Mouse (Mus musculus): ENCODE results near the gene Tmem56. TPM values are rescaled to one million over a fixed set of nuclear protein-coding genes. Genes with fewer than 3 reads are reported as not detected.

Gene Tmem56
- polyA plus RNA-seq, 1 experiment from 2014 or later = 2.5 TPM

- no peak overlapping the region for H3K4me2 ChIP-seq (ENCODE audit: low read length)
- 86% methylated on average over 2 of the region's 2 CpGs for WGBS
- no peak overlapping the region for H3K4me3 ChIP-seq (ENCODE audit: low read depth, low read length)
- no peaks in the 10 kb centered on the region for H3K27me3 ChIP-seq (replicated peaks; ENCODE audit: control insufficient read depth, insufficient read depth, low read length)
- no peaks in the 10 kb centered on the region for H3K36me3 ChIP-seq (ENCODE audit: control insufficient read depth, insufficient read depth, low read length)
- DNase-seq (ENCODE audit: low spot score) = no peak
- ATAC-seq = no peak
- no peak overlapping the region for H3K9ac ChIP-seq (ENCODE audit: low read length)
- no peak overlapping the region for H3K27ac ChIP-seq (ENCODE audit: low read depth, low read length)
- H3K4me1 ChIP-seq (ENCODE audit: control insufficient read depth, insufficient read depth, low read length) = no peaks in the 10 kb centered on the region
- no peaks in the 10 kb centered on the region for H3K9me3 ChIP-seq (replicated peaks; ENCODE audit: control insufficient read depth, low read length)
Measured at GRCm38 (mm10) chr3:121272577-121272976, 10.3 kb downstream of the Tmem56 start.

- DNase-seq (ENCODE audit: low spot score) (no peak), ATAC-seq (no peak)
- Histone ChIP-seq H3K4me3 (ENCODE audit: low read depth, low read length) (no peak overlapping the region), H3K27me3 (replicated peaks; ENCODE audit: control insufficient read depth, insufficient read depth, low read length) (peaks cover 6% of the 10 kb centered on the region), H3K27ac (ENCODE audit: low read depth, low read length) (no peak overlapping the region), H3K4me1 (ENCODE audit: control insufficient read depth, insufficient read depth, low read length) (no peaks in the 10 kb centered on the region), H3K36me3 (ENCODE audit: control insufficient read depth, insufficient read depth, low read length) (no peaks in the 10 kb centered on the region), H3K4me2 (ENCODE audit: low read length) (no peak overlapping the region), H3K9me3 (replicated peaks; ENCODE audit: control insufficient read depth, low read length) (no peaks in the 10 kb centered on the region), H3K9ac (ENCODE audit: low read length) (no peak overlapping the region)
- WGBS = 87% methylated on average over 5 of the region's 5 CpGs
Measured at GRCm38 (mm10) chr3:121267283-121267682, 15.6 kb downstream of the Tmem56 start.

DNA sequence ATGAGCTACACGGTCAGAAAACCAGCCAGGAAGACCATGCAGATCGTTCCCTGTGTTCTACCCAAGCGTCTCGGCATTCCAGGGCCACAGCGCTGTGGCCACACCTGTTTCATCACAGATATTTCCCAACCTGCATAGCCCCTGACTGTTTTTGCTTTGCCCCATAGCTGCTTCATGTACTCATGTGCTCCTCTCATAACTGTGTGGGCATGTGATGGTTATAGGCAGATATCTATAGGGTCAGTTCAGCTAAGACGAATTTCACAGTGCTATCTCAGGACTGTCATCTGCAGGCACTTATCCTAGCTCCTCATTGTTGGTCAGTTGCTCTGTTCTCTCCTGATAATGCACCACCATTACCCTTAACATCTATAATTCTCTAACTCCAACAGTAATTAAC lies 18.7 kb downstream of the Tmem56 start:
- Histone ChIP-seq H3K4me2 (ENCODE audit: low read length) (no peak overlapping the region), H3K9me3 (replicated peaks; ENCODE audit: control insufficient read depth, low read length) (no peaks in the 10 kb centered on the region), H3K4me3 (ENCODE audit: low read depth, low read length) (no peak overlapping the region), H3K27ac (ENCODE audit: low read depth, low read length) (no peak overlapping the region), H3K4me1 (ENCODE audit: control insufficient read depth, insufficient read depth, low read length) (no peaks in the 10 kb centered on the region), H3K36me3 (ENCODE audit: control insufficient read depth, insufficient read depth, low read length) (no peaks in the 10 kb centered on the region), H3K27me3 (replicated peaks; ENCODE audit: control insufficient read depth, insufficient read depth, low read length) (peaks cover 12% of the 10 kb centered on the region), H3K9ac (ENCODE audit: low read length) (no peak overlapping the region)
- ATAC-seq (no peak), DNase-seq (ENCODE audit: low spot score) (no peak)
- 63% methylated on average over 6 of the region's 6 CpGs for WGBS

DNA sequence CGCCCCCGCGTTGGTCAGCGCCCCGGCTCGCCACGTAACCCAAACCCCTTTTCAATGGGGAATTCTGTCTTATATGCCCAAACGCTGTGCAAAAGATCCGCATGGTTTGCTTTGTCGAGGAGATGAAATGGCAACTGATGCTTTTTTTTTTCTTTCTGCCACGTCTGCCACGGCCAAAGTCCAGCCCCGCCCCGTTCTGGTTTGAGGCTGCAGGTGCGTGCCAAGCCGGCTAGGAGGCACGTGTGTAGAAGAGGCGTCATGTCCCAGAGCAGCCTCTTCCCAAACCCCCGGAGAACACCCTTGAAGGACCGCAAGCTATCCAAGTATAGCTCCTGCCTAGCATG lies 19.7 kb downstream of the Tmem56 start:
- WGBS = 1% methylated on average over 20 of the region's 20 CpGs
- DNase-seq (ENCODE audit: low spot score) (peak; percentile 62), ATAC-seq (peak; percentile 29)
- H3K9ac ChIP-seq (ENCODE audit: low read length) = peak overlapping the region; percentile 90
- peak overlapping the region; percentile 68 for H3K4me3 ChIP-seq (ENCODE audit: low read depth, low read length)
- peak overlapping the region; percentile 96 for H3K4me2 ChIP-seq (ENCODE audit: low read length)
- H3K27me3 ChIP-seq (replicated peaks; ENCODE audit: control insufficient read depth, insufficient read depth, low read length) = peaks cover 12% of the 10 kb centered on the region
- H3K4me1 ChIP-seq (ENCODE audit: control insufficient read depth, insufficient read depth, low read length) = no peaks in the 10 kb centered on the region
- H3K36me3 ChIP-seq (ENCODE audit: control insufficient read depth, insufficient read depth, low read length) = no peaks in the 10 kb centered on the region
- no peak overlapping the region for H3K27ac ChIP-seq (ENCODE audit: low read depth, low read length)
- H3K9me3 ChIP-seq (replicated peaks; ENCODE audit: control insufficient read depth, low read length) = no peaks in the 10 kb centered on the region

DNA sequence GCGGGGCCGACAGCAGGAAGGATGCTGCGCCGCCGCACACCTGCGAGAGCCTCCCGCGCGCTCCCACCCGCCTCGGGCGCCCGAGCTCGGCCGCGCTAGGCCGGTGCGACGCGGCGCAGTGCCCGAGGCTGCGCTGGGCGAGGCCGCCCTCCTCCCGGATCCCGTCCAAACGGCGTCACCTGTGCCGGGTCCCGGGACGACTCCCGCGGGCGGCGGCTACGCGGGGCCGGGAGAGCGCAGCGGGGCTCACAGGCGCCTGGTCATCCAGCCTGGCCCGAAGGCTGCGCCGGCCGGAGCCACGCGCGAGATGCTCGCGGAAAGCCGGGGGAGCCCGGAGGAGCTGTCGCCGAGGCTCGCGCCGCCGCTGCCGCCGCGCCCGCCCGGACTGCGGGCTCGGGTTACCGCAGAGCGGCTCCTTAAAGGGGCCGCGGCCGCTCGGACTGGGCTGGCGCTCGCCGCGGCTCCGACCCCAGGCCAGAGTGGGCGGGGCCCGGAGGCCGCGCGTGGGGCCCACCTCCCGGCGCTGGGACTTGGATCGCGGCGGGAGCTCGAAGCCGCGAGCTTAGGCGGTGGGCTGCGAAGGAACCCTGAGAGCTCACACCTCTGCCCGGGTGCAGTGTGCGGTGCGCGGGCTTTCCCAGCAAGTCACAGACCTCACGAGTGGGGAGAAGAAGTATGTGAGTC lies 20.2 kb downstream of the Tmem56 start:
- no peaks in the 10 kb centered on the region for H3K4me1 ChIP-seq (ENCODE audit: control insufficient read depth, insufficient read depth, low read length)
- peaks cover 12% of the 10 kb centered on the region for H3K27me3 ChIP-seq (replicated peaks; ENCODE audit: control insufficient read depth, insufficient read depth, low read length)
- no peaks in the 10 kb centered on the region for H3K9me3 ChIP-seq (replicated peaks; ENCODE audit: control insufficient read depth, low read length)
- under 1% methylated on average over 76 of the region's 97 CpGs for WGBS
- H3K27ac ChIP-seq (ENCODE audit: low read depth, low read length) = peak overlapping the region; percentile 21; the same call in 1 of the 2 replicates
- peak overlapping the region; percentile 90 for H3K9ac ChIP-seq (ENCODE audit: low read length)
- no peaks in the 10 kb centered on the region for H3K36me3 ChIP-seq (ENCODE audit: control insufficient read depth, insufficient read depth, low read length)
- ATAC-seq = peak; percentile 91
- peak overlapping the region; percentile 96 for H3K4me2 ChIP-seq (ENCODE audit: low read length)
- DNase-seq (ENCODE audit: low spot score) = peak; percentile 66
- peak overlapping the region; percentile 68 for H3K4me3 ChIP-seq (ENCODE audit: low read depth, low read length)

DNA sequence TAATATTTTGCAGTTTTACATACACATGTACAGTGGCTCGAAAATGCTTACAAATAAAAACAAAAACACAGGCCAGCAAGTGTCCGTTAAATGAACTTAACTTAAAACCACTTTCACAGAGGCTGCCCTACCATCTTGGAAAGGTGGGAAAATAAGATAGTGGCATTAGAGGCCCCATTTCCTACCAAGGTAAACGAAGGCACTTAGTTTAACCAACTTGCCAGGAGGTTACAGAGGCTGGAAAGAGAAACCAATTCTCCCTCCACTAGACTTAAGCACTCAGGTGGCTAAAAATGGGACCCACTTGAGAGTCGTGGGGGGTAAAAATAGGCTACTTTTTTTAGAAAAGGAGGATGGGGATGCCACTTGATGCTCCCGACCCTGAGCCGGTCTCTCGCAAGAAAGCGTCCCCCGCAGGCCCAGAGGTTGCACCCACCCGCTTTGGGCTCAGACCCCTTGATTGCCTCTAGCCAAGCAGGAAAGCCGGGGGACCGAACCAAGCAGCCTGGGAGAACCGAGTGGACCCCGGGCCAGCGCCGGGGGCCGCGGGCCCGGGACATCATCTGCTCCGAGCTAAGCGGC lies 20.9 kb downstream of the Tmem56 start:
- no peaks in the 10 kb centered on the region for H3K36me3 ChIP-seq (ENCODE audit: control insufficient read depth, insufficient read depth, low read length)
- WGBS = 11% methylated on average over 20 of the region's 21 CpGs
- H3K4me1 ChIP-seq (ENCODE audit: control insufficient read depth, insufficient read depth, low read length) = no peaks in the 10 kb centered on the region
- H3K9ac ChIP-seq (ENCODE audit: low read length) = peak overlapping the region; percentile 90
- no peak overlapping the region for H3K27ac ChIP-seq (ENCODE audit: low read depth, low read length)
- H3K4me3 ChIP-seq (ENCODE audit: low read depth, low read length) = peak overlapping the region; percentile 68
- H3K4me2 ChIP-seq (ENCODE audit: low read length) = peak overlapping the region; percentile 96
- H3K27me3 ChIP-seq (replicated peaks; ENCODE audit: control insufficient read depth, insufficient read depth, low read length) = peaks cover 12% of the 10 kb centered on the region
- no peaks in the 10 kb centered on the region for H3K9me3 ChIP-seq (replicated peaks; ENCODE audit: control insufficient read depth, low read length)
- no peak for ATAC-seq
- no peak for DNase-seq (ENCODE audit: low spot score)

DNA sequence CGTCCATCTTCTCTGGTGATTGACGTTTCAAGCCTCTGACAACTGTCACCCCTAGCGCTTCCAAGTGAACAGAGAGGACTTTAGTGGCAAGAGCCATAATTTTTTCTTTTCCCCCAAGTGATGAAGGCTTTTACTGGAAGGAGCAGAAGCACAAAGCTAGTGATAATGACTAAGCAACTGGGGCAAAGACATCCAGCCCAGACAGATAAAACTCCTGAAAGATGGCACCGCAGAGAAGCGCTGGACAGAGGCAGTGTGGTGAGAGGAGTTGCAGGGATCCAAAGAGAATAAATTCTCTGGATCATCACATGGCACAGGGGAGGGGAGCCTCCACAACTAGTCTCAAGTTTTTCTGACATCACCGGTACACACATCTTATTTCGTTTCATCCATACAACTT lies 21.6 kb downstream of the Tmem56 start:
- H3K27ac ChIP-seq (ENCODE audit: low read depth, low read length) = no peak overlapping the region

GRCm38 (mm10) chr3:121260831-121261230 lies 22.1 kb downstream of the Tmem56 start:
- WGBS = 77% methylated on average over 1 of the region's 1 CpGs
- H3K27ac ChIP-seq (ENCODE audit: low read depth, low read length) = no peak overlapping the region
- H3K9me3 ChIP-seq (replicated peaks; ENCODE audit: control insufficient read depth, low read length) = no peaks in the 10 kb centered on the region
- ATAC-seq (no peak), DNase-seq (ENCODE audit: low spot score) (no peak)
- no peaks in the 10 kb centered on the region for H3K4me1 ChIP-seq (ENCODE audit: control insufficient read depth, insufficient read depth, low read length)
- H3K4me2 ChIP-seq (ENCODE audit: low read length) = no peak overlapping the region
- peaks cover 12% of the 10 kb centered on the region for H3K27me3 ChIP-seq (replicated peaks; ENCODE audit: control insufficient read depth, insufficient read depth, low read length)
- no peak overlapping the region for H3K9ac ChIP-seq (ENCODE audit: low read length)
- no peaks in the 10 kb centered on the region for H3K36me3 ChIP-seq (ENCODE audit: control insufficient read depth, insufficient read depth, low read length)
- H3K4me3 ChIP-seq (ENCODE audit: low read depth, low read length) = no peak overlapping the region

More for the DNA sequence above, 21.6 kb downstream of the Tmem56 start:
- no peaks in the 10 kb centered on the region for H3K9me3 ChIP-seq (replicated peaks; ENCODE audit: control insufficient read depth, low read length)
- ATAC-seq (no peak), DNase-seq (ENCODE audit: low spot score) (no peak)
- no peak overlapping the region for H3K9ac ChIP-seq (ENCODE audit: low read length)
- no peak overlapping the region for H3K4me2 ChIP-seq (ENCODE audit: low read length)
- H3K36me3 ChIP-seq (ENCODE audit: control insufficient read depth, insufficient read depth, low read length) = no peaks in the 10 kb centered on the region
- H3K4me1 ChIP-seq (ENCODE audit: control insufficient read depth, insufficient read depth, low read length) = no peaks in the 10 kb centered on the region
- H3K4me3 ChIP-seq (ENCODE audit: low read depth, low read length) = no peak overlapping the region
- WGBS = 78% methylated on average over 7 of the region's 7 CpGs
- H3K27me3 ChIP-seq (replicated peaks; ENCODE audit: control insufficient read depth, insufficient read depth, low read length) = peaks cover 12% of the 10 kb centered on the region

DNA sequence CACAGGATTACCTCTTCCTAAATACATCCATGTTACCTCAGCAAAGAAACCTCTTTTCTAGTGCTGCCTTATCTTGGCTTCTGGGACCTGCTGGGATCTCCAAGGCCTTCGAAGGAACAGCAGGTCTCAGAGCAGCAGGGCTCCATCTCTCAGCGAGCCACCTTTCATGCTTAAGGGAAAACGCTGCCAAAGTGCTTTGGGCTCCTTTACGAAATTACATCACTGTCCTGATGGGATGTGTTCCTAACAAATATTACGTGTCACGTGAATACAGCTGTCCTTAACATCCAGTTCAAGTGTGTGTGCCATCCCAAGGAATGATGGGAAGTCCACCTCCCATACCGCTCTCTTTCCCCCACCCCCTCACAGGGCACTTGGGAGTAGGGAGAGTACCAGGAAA lies 22.9 kb downstream of the Tmem56 start:
- WGBS = 75% methylated on average over 7 of the region's 7 CpGs
- H3K27me3 ChIP-seq (replicated peaks; ENCODE audit: control insufficient read depth, insufficient read depth, low read length) = peaks cover 12% of the 10 kb centered on the region
- no peak overlapping the region for H3K4me3 ChIP-seq (ENCODE audit: low read depth, low read length)
- no peaks in the 10 kb centered on the region for H3K4me1 ChIP-seq (ENCODE audit: control insufficient read depth, insufficient read depth, low read length)
- H3K27ac ChIP-seq (ENCODE audit: low read depth, low read length) = no peak overlapping the region
- no peak for ATAC-seq
- no peak overlapping the region for H3K4me2 ChIP-seq (ENCODE audit: low read length)
- no peak overlapping the region for H3K9ac ChIP-seq (ENCODE audit: low read length)
- H3K9me3 ChIP-seq (replicated peaks; ENCODE audit: control insufficient read depth, low read length) = no peaks in the 10 kb centered on the region
- no peaks in the 10 kb centered on the region for H3K36me3 ChIP-seq (ENCODE audit: control insufficient read depth, insufficient read depth, low read length)
- DNase-seq (ENCODE audit: low spot score) = no peak
